Mouse (Mus musculus) bone marrow, adult 2 months (tissue): ENCODE measurements around the gene Ugt1a5.

Experiments used
- CTCF ChIP-seq: fragments of 200-500 bp; IDR thresholded peaks from 2 replicates; pipeline ENCODE4 v1.5.1; 2011; ENCODE audit warnings: low read length, control low read depth; ENCODE audit not compliant: control insufficient read depth, insufficient read depth
- POLR2A ChIP-seq: fragments of 200-500 bp; IDR thresholded peaks from 2 replicates; pipeline ENCODE4 v1.6.1; 2011; ENCODE audit warnings: low read depth, mild to moderate bottlenecking, control low read depth, low read length, borderline replicate concordance; ENCODE audit not compliant: control insufficient read depth

GRCm38 (mm10) chr1:88231803-88232499, 66.1 kb downstream of the Ugt1a5 start:
- no peak for TF ChIP-seq POLR2A
- no peak for TF ChIP-seq CTCF
